Mouse (Mus musculus) cerebellum, adult 18-20 months (tissue): Measurements from ENCODE around the gene Pgap2.
A peak's percentile ranks its signal among the peaks of the same experiment; 100 is the strongest.

Source experiments
- DNase-seq, 2 experiments: peaks; one replicate each; pipeline ENCODE4 v3.0.0; 2021

The Pgap2 gene

DNA sequence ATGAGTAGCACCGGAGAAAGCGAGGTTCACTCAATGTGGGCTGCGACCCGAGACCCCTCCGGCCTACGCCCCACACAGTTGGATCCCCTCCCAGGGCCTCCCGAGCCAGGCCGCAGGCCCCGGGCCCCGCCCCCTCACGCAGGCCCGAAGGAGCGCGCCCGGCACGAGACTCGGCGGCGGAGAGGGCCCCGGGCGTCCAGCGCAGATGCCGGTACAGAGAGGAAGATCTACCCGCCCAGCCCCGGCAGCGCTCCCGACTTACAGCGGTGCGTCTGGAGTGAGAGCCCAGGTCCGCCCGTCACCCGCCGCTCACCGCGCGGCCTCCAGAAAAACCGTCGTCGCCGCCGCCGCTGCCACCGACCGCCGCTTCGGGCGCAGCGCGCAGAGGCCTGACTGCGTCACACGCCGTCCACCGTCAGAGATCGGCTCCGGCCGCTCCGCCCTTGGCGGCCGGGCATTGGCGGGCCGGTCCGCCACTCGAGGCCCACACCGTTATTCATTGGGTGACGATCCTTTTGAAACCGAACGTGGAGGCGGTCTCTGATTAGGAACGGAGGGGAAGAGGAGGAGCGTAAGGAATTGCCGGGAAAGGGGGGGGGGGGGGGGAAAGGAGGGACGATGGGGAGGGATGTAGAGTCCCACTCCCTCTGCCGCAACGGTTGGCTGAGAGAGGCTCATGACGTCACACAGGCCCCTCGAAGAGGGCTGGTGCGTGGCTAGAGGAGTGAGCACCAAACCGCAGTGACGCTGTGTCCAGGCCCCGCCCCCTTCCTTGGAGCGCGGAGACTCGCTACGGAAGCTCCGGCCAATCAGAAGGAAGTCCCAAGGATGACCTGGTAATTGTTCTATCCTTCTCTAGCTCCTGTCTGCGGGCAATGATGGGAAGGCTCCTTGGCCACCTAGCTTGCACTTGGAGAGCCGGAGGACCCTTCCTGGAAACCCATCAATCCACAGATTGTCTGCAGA, at the start of gene Pgap2, which contains the start of gene Nup98:
Gene Pgap2, plus strand, starts transcription at position 453 of the 966 bp plus-strand sequence.
Gene Nup98, minus strand, starts transcription at position 421 of the 966 bp plus-strand sequence.
- DNase-seq: peak; percentile 99 to 100

DNA sequence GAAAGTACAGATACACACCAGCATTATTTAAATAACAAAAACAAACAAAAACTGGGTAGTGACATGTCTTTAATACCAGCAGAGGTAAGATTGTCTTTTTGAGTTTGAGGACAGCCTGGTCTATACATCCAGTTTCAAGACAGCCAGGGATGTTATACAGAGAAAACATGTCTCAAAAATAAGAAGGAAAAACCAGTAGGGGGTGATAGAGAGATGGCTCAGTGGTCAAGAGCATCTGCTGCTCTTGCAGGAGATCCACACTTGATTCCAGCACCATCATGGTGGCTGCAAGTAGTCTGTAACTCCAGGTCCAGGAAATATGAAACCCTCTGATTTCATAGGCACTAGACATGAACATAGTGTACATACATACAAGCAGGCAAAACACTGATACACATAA, 39.7 kb upstream of the Pgap2 start:
- no peak for DNase-seq

DNA sequence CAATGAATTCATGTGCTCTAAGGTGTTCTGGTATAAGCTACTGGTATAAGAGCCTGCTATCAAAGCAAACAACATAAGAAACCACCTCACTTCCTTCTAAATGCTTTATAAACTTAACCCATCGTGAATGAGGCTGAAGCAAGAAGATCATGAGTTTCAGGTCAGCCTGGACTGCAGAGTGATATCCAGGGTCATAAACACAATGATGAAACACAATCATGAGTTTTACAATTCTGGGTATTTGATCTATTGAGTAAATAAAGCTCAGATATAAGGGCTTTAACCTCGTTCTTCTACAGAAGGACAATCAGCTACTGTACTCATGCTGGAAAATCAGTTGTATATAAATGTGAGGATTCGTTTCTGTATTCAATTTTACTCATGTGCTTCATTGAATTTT, 26.2 kb upstream of the Pgap2 start:
- DNase-seq: no peak

DNA sequence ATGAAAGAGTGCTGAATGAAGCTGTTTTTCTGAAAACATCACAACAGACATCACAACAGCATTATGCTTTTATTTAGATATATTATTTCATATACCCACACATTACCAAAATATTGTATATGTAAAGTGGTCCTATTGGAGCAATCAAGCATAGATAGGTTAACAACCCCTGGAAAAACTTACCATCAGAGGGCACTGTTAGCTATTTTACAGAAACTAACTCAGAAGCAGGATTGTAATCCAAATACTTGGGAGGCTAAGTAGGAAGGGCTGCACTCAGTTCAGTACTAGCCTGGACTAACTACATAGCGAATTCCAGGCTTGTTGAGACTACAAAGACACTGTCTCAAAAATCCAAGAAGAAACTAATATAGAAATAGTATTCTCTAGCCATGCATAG, 17.7 kb upstream of the Pgap2 start:
- no peak for DNase-seq

DNA sequence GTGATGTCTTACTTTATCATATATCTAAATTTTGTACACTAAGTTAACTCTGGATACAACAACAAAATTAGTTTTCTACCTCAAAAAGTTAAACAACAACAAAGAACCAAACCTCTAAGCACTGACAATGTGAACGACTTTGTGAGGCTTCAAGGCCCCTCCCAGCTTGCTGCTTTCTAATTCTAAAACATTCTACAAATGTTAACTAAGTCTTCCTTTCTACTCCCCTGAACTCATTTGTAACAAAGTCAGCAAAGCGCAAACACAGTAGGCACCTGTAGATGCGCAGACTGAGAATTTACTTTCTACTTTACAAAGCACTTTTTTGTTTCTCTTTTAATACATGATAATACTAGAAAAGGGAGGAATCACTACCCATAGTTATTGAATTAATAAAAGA, 9.4 kb upstream of the Pgap2 start:
- DNase-seq: no peak

DNA sequence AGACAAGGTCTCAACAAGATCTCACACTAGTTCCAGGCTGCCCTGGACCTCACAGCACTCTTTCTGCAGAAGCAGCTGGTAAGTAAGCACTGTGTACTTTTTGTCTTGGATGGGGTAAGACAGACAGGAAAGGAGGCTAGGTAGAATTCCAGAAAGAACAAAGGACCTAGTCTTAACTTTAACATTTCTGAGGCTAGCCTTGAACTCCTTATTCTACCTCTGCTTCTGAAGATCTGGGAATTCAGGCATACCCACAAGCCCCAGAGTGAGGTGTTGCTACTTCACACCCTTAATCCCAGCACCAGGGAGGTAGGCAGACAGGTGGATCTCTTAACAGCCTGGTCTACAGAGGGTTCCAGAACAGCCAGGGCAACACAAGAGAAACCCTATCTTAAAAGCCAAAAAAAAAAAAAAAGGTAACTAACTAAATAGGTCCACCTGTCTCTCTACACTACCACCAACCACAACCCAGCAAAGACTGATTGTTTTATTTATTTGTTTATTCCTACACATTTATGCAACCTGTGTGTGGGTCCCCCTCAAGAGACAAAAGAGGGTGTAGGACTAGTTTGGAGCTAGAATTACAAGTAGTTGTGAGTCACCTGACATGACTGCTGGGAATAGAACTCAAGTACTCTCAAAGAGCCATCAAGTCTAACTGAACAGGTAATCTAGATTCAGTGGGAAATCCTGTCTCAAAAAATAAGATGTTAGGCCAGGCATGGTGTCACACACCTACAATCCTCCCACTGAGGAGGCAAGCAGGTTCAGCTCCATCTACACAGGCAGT, 8.8 kb upstream of the Pgap2 start:
- no peak for DNase-seq

DNA sequence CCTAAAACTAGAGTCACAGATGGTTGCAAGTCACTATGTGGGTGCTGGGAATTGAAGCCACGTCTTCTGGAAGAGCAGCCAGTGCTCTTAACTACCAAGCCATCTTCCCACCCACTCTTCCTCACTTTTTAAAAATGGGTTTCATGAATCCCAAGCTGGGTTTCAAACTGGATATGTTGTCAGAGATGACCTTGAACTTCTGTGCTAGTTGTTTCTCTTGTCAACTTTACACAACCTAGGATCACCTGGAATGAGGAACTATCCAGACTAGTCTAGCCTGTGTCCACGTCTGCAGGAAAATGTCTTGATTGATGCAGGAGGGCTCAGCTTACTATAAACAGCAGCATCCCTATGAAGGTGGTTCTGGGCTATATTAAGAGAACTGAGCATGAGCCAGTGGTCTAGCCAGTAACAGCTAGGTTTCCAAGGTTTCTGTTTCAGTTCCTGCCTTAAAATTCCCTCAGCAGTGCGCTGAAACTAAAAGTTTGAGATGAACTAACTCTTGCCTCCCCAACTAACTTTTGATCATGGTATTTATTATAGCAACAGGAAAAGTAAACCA, 5.6 kb upstream of the Pgap2 start:
- DNase-seq: no peak

DNA sequence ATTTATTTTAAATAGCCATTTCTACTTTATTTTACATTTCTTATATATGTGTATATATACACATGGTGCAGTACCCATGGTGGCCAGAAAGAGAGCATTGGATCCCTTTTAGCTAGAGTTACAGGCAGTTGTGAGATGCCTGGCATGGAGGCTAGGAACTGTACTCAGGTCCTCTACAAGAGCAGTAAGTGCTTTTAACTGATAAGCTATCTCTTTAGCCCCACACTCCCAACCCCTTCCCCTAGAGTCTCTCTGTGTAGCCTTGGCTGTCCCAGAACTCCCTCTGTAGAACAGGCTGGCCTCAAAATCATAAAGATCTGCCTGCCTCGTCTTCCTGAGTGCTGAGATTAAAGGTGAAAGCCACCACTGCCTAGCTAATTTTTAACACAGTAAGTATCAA, 4.4 kb upstream of the Pgap2 start:
- DNase-seq: no peak

DNA sequence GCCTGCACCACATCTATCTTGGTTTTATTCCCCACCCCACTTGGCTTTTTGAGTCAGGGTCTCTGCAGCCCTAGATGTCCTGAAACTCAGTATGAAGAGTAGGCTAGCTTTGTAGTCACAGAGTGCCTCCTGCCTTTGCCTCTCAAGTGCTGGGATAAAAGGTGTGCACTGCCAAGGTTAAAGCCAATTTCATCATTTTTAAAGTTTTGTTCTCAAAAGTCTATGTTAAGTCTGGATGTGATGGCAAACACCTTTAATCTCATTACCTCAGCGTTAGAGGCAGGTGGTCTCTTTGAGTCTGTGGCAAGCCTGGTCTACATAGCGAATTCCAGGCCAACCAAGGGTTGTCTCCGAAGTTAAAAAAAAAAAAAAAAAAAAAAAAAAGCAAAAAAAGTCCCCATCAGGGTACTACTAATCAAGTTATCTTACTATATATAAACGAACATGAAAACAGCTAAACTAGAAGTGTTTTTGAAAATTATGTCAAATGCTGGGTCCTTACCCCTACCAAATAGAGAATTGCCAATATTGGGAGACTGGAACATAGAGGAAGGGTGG, 1.1 kb upstream of the Pgap2 start:
- no peak for DNase-seq

DNA sequence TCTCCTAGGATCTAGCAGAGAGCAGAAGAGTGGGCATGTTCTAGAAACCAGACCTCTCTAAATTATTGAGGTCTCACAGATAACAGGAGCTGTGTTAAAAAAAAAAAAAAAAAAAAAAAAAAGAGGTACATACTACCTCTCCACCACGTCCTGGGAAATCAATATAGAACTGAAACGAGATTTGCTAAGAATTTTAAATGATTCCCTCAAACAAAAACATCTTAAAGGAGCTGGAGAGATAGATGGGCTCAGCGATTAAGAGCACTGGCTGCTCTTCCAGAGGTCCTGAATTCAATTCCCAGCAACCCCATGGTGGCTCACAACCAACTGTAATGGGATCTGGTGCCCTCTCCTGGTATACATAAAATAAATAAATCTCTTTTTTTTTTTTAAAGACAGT, 1.1 kb downstream of the Pgap2 start:
- DNase-seq: no peak

DNA sequence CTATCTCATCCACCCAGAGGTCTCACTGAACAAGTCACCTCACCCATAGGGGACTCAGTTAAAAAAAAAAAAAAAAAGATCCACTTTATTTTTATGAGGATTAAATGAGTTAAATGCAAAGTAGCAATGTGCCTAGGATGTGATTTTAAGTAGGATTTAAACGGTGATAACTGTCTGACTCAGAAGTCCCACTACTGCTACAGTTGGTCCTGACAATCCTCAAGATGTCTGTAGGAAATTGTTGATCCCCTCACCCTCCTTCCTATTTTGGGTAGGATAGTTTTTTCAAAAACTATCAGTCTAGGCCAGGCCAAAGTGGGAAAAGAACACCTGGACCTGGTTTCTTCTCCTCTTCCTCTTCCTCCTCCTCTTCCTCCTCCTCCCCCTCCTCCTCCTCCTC, 11.9 kb downstream of the Pgap2 start:
- DNase-seq: no peak

DNA sequence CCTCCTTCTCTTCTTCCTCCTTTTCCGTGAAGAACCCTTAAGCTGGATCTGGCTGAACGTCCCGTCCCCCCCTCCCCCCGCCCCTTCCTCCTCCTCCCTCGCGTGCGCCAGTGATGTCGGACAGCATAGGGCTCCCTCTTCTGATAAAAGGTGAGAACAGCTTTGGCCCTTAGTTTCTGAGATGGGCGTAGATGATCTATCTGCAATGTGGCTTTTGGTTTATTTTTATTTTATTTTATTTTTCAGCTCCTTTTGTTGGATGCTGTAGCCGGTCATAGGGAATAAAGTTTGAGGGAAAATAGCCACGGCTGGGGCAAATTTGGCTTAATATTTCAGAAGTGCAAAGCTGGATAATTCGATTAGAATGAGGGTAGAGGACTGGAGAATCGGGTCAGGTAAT, 12.3 kb downstream of the Pgap2 start:
- DNase-seq: peak; percentile 52 to 57

DNA sequence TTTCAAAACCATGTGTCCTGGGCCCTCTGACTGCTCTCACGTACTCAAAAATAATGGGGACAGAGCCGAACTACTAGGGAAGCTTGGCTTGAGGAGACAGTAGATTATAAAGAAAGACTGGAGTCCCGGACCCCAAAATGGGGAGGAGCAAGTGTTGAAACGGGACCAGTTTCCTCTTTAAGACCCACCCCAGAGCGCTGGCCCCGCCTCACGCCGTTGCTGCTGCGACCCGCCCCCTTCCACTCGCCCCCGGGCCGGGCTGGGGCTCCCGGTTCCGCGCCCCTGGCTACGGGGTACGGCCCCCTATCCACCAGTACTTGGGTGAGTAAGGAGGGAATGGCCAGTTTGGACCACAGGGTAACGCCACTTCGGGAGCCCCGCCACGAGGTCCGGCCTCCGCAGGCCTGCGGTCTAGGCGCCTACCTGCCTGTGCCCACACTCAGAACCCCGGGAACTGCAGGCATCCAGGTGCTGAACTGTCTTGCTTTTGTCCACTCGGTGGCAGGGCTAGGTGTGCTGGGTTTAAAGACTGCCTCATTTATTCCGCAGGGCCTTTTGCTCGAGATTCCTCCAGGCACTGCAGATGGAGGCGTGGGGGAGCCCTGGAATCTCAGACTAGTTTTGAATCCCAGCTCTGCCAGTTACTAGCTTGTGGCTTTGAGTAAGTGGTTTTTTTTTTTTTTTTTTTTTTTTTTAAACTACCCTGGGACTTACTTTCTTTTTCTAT, 13.0 kb downstream of the Pgap2 start:
- peak; percentile 68 for DNase-seq

DNA sequence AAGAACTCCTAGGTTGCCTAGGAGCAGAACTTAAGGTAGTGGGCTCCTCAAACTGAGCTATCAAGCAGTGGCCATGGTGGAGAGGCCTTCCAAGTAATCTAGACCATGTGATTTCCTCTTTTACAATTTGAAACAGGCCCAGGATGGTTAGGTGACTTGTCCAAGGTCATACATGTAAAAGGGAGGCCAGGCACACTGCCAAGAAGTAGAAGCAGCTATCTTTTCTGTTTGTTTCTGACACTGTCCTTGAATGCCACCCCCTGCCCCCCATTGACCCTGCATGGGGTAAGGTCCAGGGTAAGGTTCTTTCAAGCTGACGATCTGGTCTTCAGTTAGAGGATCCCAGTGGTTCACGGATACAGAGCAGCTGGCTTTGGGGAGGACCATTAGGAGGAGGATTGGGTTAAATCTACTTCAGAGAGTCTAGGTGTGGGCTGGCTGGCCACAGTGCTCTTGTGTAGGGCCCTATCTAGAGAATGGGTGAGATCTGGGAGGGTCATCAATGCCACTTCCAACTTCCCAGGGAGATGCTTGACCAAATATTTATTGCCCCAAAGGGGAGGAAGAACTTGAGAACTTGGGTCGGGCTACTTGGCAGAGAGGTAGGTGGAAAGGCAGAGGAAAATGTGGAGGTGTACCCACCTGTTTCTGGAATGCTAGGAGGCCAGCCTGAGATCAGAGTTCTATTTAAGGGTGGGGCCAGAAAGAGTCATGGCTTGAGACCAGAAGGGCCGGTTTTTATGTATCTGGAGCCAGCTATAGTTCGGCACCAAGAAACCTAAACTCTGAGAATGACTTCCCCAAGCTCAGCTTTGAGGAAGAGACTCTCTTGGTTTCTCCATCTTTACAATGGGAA, 14.1 kb downstream of the Pgap2 start:
- no peak for DNase-seq

DNA sequence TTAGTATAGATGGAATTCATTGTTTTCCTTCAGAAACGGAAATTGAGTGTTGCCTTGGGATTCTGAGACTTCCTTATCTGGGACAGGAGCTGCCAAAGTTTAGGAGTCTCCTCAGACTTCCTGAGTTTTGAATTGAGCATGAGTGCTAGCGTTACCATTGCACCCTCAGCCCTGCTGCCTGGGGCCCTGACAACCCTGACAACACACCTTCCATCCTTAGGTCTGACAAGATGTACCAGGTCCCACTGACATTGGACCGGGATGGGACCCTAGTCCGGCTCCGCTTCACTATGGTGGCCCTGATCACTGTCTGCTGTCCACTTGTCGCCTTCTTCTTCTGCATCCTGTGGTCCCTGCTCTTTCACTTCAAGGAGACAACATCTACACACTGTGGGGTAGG, 16.0 kb downstream of the Pgap2 start:
- DNase-seq: no peak

DNA sequence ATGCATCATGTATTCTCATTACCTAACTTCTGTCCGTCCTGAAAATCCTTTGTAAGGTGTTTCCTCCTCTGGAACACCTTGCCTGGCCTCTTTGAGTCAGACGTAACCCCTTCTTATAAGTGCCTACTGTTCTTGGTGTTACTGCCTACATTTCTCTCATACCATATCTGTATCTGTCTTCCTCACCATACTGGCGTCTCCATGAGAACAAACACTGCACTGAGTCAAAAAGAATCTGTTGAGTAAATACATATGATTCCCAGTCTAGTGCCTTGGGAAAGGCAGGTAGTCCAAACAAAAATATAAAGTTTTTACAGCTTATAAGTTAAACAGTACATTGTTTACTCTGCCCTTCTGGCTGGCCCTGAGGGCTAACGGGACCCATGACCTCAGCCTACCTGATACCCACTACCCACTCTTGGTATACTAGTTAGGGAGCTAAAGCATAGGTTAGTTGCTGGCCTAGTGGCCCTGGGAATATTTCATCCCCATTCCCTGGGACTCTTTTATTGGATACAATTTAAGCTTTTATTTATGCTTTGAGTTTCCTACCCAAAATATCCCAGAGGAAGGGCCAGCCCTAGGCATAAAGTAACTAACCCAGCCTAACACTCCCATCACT, 18.2 kb downstream of the Pgap2 start:
- no peak for DNase-seq

DNA sequence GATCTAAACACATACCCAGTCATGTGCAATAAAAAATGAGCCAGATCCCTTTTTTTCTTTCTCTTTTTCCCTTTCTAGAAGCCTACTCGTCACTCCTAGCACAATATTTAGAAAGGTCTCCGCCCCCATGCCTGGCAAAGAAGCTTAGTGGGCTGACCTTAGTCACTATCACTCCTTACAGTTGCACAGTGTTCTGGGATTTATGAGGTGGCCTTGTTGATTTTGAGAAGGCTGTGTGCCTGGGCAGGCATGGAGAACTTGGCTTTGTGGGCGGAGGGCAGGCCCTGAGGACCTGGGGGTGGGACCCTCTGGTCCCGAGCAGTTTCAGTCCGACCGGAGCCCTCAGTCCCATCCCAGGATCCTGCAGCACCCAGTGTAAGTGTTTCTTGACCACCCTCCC, 19.8 kb downstream of the Pgap2 start:
- no peak for DNase-seq

DNA sequence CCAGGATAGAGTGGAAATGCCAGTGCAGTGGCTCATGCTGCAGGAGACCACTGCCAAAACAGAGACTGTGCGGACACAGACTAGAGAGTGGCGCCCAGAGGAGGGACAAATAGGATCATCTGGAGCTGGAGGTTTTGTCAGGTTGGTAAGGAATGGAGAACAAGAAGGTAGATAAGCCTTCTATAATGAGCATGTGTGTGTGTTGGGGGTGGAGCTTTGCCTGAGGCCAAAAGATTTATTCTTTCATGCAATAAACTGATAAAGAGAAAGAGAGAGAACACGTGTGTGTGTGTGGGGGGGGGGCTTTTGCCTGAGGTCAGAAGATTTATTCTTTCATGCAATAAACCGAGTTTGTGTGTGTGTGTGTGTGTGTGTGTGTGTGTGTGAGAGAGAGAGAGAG, 23.1 kb downstream of the Pgap2 start:
- no peak for DNase-seq

DNA sequence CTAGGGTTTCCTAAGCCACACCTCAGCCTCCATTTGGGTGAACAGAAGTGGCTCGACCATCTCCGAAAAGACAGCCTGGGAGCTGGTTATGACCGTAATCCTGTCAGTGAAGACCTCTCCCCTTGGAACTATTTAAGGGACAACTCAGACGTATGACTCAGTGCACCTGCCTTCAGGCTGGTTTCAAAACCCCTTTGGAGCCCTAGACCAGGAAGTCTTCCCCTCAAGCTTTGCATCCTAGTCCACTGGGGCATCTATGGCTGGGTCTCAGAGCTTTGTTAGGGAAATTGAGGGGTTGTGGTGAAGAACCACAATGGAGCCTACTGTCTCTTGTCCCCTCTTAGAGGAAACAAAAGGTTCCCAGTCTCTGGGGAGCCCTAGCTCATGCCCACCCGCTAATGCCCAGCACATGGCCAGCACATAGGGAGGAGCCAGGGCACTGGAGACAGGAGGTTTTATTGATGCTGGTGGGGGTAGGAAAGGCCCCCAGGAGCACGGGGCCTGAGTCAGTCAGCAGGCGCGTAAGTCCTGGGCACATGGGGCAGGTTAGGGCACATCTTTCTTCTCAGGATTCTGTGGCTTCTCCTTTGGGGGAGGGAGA, 28.8 kb downstream of the Pgap2 start:
- DNase-seq: no peak

DNA sequence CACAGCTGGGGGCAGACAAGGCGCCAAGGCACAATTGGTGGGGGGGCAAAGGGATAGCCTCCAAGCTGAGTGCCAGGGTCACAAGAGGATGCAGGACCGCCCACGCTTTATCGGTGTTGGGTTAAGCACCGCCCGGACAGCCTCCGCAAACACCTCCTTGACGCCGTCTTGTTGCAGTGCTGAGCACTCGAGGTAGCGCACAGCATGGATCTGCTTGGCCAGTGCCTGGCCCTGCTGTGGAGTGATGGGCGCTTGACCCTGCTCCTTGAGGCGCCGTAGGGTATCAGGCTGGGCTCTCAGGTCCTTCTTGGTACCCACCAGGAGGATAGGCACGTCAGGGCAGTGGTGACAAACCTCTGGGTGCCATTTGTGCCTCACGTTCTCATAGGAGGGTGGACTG, 29.6 kb downstream of the Pgap2 start:
- DNase-seq: no peak

DNA sequence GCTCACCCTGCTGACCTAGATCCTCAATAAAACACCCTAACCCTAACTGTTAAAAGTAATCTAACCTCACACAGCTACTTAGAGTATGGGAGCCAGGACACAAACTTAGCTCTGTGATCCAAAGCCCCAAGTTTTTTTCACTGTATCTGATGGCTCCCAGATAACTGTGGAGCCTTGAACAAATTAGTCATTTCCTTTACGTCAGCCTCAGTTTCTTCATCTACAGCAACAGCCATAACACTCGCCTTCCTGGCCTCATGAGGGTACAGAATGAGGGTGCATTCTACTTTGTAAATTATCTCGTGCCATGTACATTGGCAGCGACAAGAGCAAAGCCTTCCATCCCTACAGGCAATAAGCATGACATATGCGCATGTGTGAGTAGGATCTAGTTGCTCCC, 32.4 kb downstream of the Pgap2 start:
- DNase-seq: no peak
